Mouse (Mus musculus) right cerebral cortex, adult 18-20 months (tissue): ENCODE data around the gene Ptms.

Source experiments
- DNase-seq: peaks from one replicate; pipeline ENCODE4 v3.0.0; 2022; ENCODE audit warnings: mixed read lengths

Ptms gene

GRCm38 (mm10) chr6:124925941-124926340, 6.0 kb upstream of the Ptms start:
- no peak for DNase-seq

- DNase-seq = no peak
These were observed 5.4 kb upstream of the Ptms start for GRCm38 (mm10) chr6:124925173-124925793.

GRCm38 (mm10) chr6:124921539-124921938, 1.6 kb upstream of the Ptms start:
- DNase-seq = no peak

- DNase-seq = no peak
These were observed 599 bp upstream of the Ptms start for GRCm38 (mm10) chr6:124920318-124921085.

- no peak for DNase-seq
These were observed 844 bp downstream of the Ptms start for GRCm38 (mm10) chr6:124918890-124919627.

- DNase-seq = no peak
These were observed 1.6 kb downstream of the Ptms start for GRCm38 (mm10) chr6:124918331-124918690.

- peak; percentile 97 for DNase-seq
These were observed 2.2 kb downstream of the Ptms start for GRCm38 (mm10) chr6:124917518-124918330.

GRCm38 (mm10) chr6:124916695-124917517, 3.0 kb downstream of the Ptms start:
- DNase-seq = peak; percentile 91

- peak; percentile 80 for DNase-seq
These were observed 3.8 kb downstream of the Ptms start for GRCm38 (mm10) chr6:124915942-124916694.

GRCm38 (mm10) chr6:124915160-124915941, 4.6 kb downstream of the Ptms start:
- DNase-seq = peak; percentile 54

GRCm38 (mm10) chr6:124914511-124914910, 5.4 kb downstream of the Ptms start:
- DNase-seq = no peak

- no peak for DNase-seq
These were observed 6.1 kb downstream of the Ptms start for GRCm38 (mm10) chr6:124913721-124914285.

- no peak for DNase-seq
These were observed 6.7 kb downstream of the Ptms start for GRCm38 (mm10) chr6:124913214-124913613.

GRCm38 (mm10) chr6:124911533-124912218, 8.2 kb downstream of the Ptms start, which contains the start of gene Lag3:
Gene Lag3 (minus strand): TSS chr6:124911705.
- no peak for DNase-seq

GRCm38 (mm10) chr6:124910032-124910431, 9.9 kb downstream of the Ptms start:
- no peak for DNase-seq

- no peak for DNase-seq
These were observed 12.1 kb downstream of the Ptms start for GRCm38 (mm10) chr6:124907767-124908166.

GRCm38 (mm10) chr6:124904991-124905860, 14.7 kb downstream of the Ptms start:
- no peak for DNase-seq
